ENCODE assay signal across 7 mouse cellular contexts in the genomic region with DNA sequence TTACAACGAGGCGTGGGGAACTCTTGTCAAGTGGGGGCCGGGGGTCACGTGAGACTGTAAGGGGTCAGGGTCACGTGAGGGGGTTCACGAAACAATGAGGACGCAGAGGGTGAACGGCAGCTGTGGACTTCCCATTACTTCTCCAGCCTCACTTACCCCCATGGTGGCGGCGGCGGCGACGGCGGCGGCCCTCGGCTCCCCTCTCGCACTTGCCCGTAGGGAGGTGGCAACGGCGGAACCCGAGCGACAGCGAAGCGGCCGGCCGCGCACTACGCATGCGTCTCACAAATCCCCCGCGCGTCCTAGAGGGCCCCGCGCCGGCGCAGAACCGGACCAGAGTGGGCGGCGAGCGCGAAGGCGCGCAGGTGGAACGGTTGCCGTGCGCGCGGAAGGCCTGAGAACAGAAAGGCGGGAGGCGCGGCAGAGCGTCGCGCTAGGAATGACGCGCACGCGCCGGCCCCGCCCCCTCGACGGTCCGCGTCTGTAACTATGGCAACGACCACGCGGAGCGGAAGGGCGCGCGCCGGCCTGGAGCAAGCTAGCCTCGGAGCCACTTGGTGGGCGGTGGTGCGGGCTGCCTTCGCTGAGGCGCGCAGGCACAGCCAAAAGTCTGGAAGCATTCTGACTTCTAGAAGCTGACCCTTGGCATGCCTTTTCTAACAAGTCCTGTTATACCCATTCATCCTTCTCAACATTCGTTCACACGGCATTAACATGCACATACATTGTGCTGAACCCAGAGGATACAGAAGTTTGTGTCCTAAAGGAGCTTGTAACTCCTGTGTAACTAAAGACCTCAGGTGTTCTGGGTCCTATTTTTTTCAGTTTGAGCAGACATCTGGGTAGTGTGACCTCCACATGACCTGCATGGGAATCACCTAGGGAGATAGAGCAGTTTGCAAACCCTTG. TPM values are rescaled to one million over a fixed set of nuclear protein-coding genes. Genes with fewer than 3 reads are reported as not detected.
A peak's percentile ranks its signal among the peaks of the same experiment; 100 is the strongest.
DNase-seq lines count a peak whose midpoint lies in the region; ATAC-seq and TF ChIP-seq lines count a peak whose summit lies in the region.

Gene Naa40 (minus strand): TSS at position 402 of the 909 bp plus-strand sequence.

- peak; percentile 92 for ATAC-seq in embryonic facial prominence, embryonic 12.5 days (ENCODE audit: insufficient number of reproducible peaks, insufficient read depth, low FRiP score, low TSS enrichment)
- peak; percentile 94 for ATAC-seq in limb, embryonic 12.5 days (ENCODE audit: insufficient number of reproducible peaks, insufficient read depth, low FRiP score, low TSS enrichment, low read depth)
- peak; percentile 97 for ATAC-seq in midbrain, embryonic 15.5 days (replicated peaks)

- under 1% methylated on average over 80 of the region's 80 CpGs for WGBS in embryonic facial prominence, embryonic 12.5 days
- under 1% methylated on average over 80 of the region's 80 CpGs for WGBS in kidney, adult 2 months
- WGBS in limb, embryonic 12.5 days, result under 1% methylated on average over 80 of the region's 80 CpGs
- under 1% methylated on average over 76 of the region's 80 CpGs for WGBS in midbrain, embryonic 15.5 days
- WGBS in spleen, adult 2 months, result under 1% methylated on average over 80 of the region's 80 CpGs

- 0 out of 2 replicates have a peak, but pooled peaks cover 6% of the 10 kb centered on the region for H3K36me3 ChIP-seq in embryonic facial prominence, embryonic 12.5 days
- H3K36me3 ChIP-seq in kidney, adult 2 months (ENCODE audit: control insufficient read depth, insufficient read depth, low read length), result no peaks in the 10 kb centered on the region
- peaks cover 25% of the 10 kb centered on the region for H3K36me3 ChIP-seq in limb, embryonic 12.5 days
- H3K36me3 ChIP-seq in midbrain, embryonic 15.5 days (replicated peaks), result no peaks in the 10 kb centered on the region
- no peaks in the 10 kb centered on the region for H3K36me3 ChIP-seq in spleen, adult 2 months (ENCODE audit: control insufficient read depth, insufficient read depth, low read length)

- no peaks in the 10 kb centered on the region for H3K9me3 ChIP-seq in embryonic facial prominence, embryonic 12.5 days
- no peaks in the 10 kb centered on the region for H3K9me3 ChIP-seq in limb, embryonic 12.5 days
- no peaks in the 10 kb centered on the region for H3K9me3 ChIP-seq in midbrain, embryonic 15.5 days

- H3K27me3 ChIP-seq in embryonic facial prominence, embryonic 12.5 days, result no peaks in the 10 kb centered on the region
- H3K27me3 ChIP-seq in kidney, adult 2 months (replicated peaks; ENCODE audit: control insufficient read depth, insufficient read depth, low read length), result no peaks in the 10 kb centered on the region
- H3K27me3 ChIP-seq in limb, embryonic 12.5 days, result no peaks in the 10 kb centered on the region; the same call in 1 of the 2 replicates
- H3K27me3 ChIP-seq in midbrain, embryonic 15.5 days (replicated peaks), result no peaks in the 10 kb centered on the region; the same call in none of the 2 replicates
- H3K27me3 ChIP-seq in spleen, adult 2 months (ENCODE audit: control insufficient read depth, insufficient read depth, low read length), result no peaks in the 10 kb centered on the region

- H3K9ac ChIP-seq in embryonic facial prominence, embryonic 12.5 days, result peak within 1 kb of the TSS; percentile 78
- peak within 1 kb of the TSS; percentile 80 for H3K9ac ChIP-seq in limb, embryonic 12.5 days (replicated peaks)
- peak within 1 kb of the TSS; percentile 74 for H3K9ac ChIP-seq in midbrain, embryonic 15.5 days

- peak within 1 kb of the TSS; percentile 68 for H3K4me3 ChIP-seq in embryonic facial prominence, embryonic 12.5 days
- peak within 1 kb of the TSS; percentile 74 for H3K4me3 ChIP-seq in kidney, adult 2 months (ENCODE audit: insufficient read depth, low read depth, low read length)
- H3K4me3 ChIP-seq in limb, embryonic 12.5 days (replicated peaks), result peak within 1 kb of the TSS; percentile 72
- peak within 1 kb of the TSS; percentile 67 for H3K4me3 ChIP-seq in midbrain, embryonic 15.5 days
- H3K4me3 ChIP-seq in spleen, adult 2 months (ENCODE audit: extremely low read depth, insufficient read depth, insufficient read length), result peak within 1 kb of the TSS; percentile 80

- no peak for TF ChIP-seq POLR2A in kidney, adult 2 months (IDR thresholded peaks at IDR 0.05; ENCODE audit: low read depth, low read length)
- TF ChIP-seq POLR2A in spleen, adult 2 months (IDR thresholded peaks at IDR 0.05; ENCODE audit: low read depth, low read length), result no peak

- peak within 1 kb of the TSS; percentile 79 for H3K4me2 ChIP-seq in embryonic facial prominence, embryonic 12.5 days (replicated peaks)
- H3K4me2 ChIP-seq in limb, embryonic 12.5 days, result peak within 1 kb of the TSS; percentile 83
- H3K4me2 ChIP-seq in midbrain, embryonic 15.5 days, result peak within 1 kb of the TSS; percentile 81

- peak within 1 kb of the TSS; percentile 81 for H3K27ac ChIP-seq in embryonic facial prominence, embryonic 12.5 days
- peak within 1 kb of the TSS; percentile 69; the same call in 1 of the 2 replicates for H3K27ac ChIP-seq in kidney, adult 2 months (ENCODE audit: insufficient read depth, low read depth, low read length)
- peak within 1 kb of the TSS; percentile 83 for H3K27ac ChIP-seq in limb, embryonic 12.5 days
- peak within 1 kb of the TSS; percentile 86 for H3K27ac ChIP-seq in midbrain, embryonic 15.5 days
- peak within 1 kb of the TSS; percentile 87 for H3K27ac ChIP-seq in spleen, adult 2 months (ENCODE audit: insufficient read depth, low read length)

- no peak for TF ChIP-seq CTCF in kidney, adult 2 months (conservative IDR thresholded peaks at IDR 0.05; ENCODE audit: insufficient read depth, insufficient read length, low read depth, low read length)
- TF ChIP-seq CTCF in spleen, adult 2 months (IDR thresholded peaks at IDR 0.05; ENCODE audit: extremely low read depth, insufficient read depth, insufficient read length, insufficient replicate concordance), result no peak

- peak; percentile 93 for DNase-seq in adrenal gland, postnatal 25 days
- peak; percentile 94 to 95 for DNase-seq in heart, adult 18-20 months
- DNase-seq in kidney, adult 2 months, result peak; percentile 96
- peak; percentile 90 to 91 for DNase-seq in spleen, adult 2 months (ENCODE audit: low read depth in 1 of 2, low spot score in 2 of 2)

- peaks cover 11% of the 10 kb centered on the region for H3K4me1 ChIP-seq in embryonic facial prominence, embryonic 12.5 days
- H3K4me1 ChIP-seq in kidney, adult 2 months (ENCODE audit: control insufficient read depth, insufficient read depth, low read length), result peaks cover 2% of the 10 kb centered on the region; the same call in 1 of the 2 replicates
- peaks cover 30% of the 10 kb centered on the region for H3K4me1 ChIP-seq in limb, embryonic 12.5 days (replicated peaks)
- peaks cover 34% of the 10 kb centered on the region for H3K4me1 ChIP-seq in midbrain, embryonic 15.5 days
- H3K4me1 ChIP-seq in spleen, adult 2 months (ENCODE audit: control insufficient read depth, insufficient read depth, insufficient read length), result peaks cover 5% of the 10 kb centered on the region

RNA-seq across cellular contexts. Expression of gene Naa40, which starts in this region (rescaled TPM):
- total RNA-seq in adrenal gland, postnatal 25 days (2021), result 33.1 and 34.2 TPM in 2 replicates
- 71.8 and 72.2 TPM in 2 replicates for polyA plus RNA-seq in embryonic facial prominence, embryonic 12.5 days (2016; fragmentation: Nextera tagmentation; extraction: Ambion mirVana)
- 10 to 100 TPM; 14.2 to 14.9 TPM for total RNA-seq in heart, adult 18-20 months (2021)
- polyA plus RNA-seq in kidney, adult 2 months (2012; rRNA removed), result 23.7 and 26.2 TPM in 2 replicates
- 69.7 and 73.1 TPM in 2 replicates for polyA plus RNA-seq in limb, embryonic 12.5 days (2016; fragmentation: Nextera tagmentation; extraction: Ambion mirVana)
- polyA plus RNA-seq in midbrain, embryonic 15.5 days (2015; fragmentation: Nextera tagmentation; extraction: Ambion mirVana), result 70.1 and 75.1 TPM in 2 replicates
- polyA plus RNA-seq in spleen, adult 2 months (2012; rRNA removed), result 20.5 and 25.1 TPM in 2 replicates

Comparison
In these comparisons a context has a peak if more than half of its experiments do, and no peak if none do; other contexts are left out.
1. Peak in every context shown above with its lines: DNase-seq, ATAC-seq, H3K4me3 ChIP-seq and H3K27ac ChIP-seq.